Mouse (Mus musculus) heart, postnatal 0 days (tissue): ENCODE results near the gene Tmem116. TPM values are rescaled to one million over a fixed set of nuclear protein-coding genes. Genes with fewer than 3 reads are reported as not detected.
A peak's percentile ranks its signal among the peaks of the same experiment; 100 is the strongest.

Experiments
- ATAC-seq: fragments of 200-750 bp; cut with Nextera tagmentation; 2 replicates; pipeline ENCODE4 v1.8.0; 2017; ENCODE audit warnings: low read depth, moderate number of reproducible peaks, moderate library complexity; ENCODE audit not compliant: insufficient read depth
- DNase-seq: peaks from one replicate; pipeline ENCODE4 v3.0.0-alpha.2; 2016; ENCODE audit warnings: low spot score
- H3K27ac ChIP-seq: fragments of 300-500 bp; sonication (generic); 2 replicates; pipeline ENCODE4 v1.5.1; 2014; ENCODE audit warnings: low read depth, mild to moderate bottlenecking
- H3K27me3 ChIP-seq: fragments of 300-500 bp; sonication (generic); 2 replicates; pipeline ENCODE4 v1.6.1; 2014; ENCODE audit warnings: low read length, mixed read lengths; ENCODE audit not compliant: control insufficient read depth, insufficient read depth
- H3K36me3 ChIP-seq: fragments of 300-500 bp; sonication (generic); replicated peaks from 2 replicates; pipeline ENCODE4 v1.6.1; 2014; ENCODE audit warnings: low read length, mixed read lengths; ENCODE audit not compliant: control insufficient read depth, insufficient read depth
- H3K4me1 ChIP-seq: fragments of 300-500 bp; sonication (generic); 2 replicates; pipeline ENCODE4 v1.6.1; 2014; ENCODE audit warnings: antibody characterized with exemption; ENCODE audit not compliant: control insufficient read depth, insufficient read depth
- H3K4me2 ChIP-seq: fragments of 300-500 bp; sonication (generic); 2 replicates; pipeline ENCODE4 v1.6.1; 2014; ENCODE audit warnings: low read depth, mild to moderate bottlenecking, low read length, moderate library complexity
- H3K4me3 ChIP-seq: fragments of 300-500 bp; sonication (generic); 2 replicates; pipeline ENCODE4 v1.5.1; 2014; ENCODE audit warnings: low read depth, low read length
- H3K9ac ChIP-seq: fragments of 300-500 bp; sonication (generic); replicated peaks from 2 replicates; pipeline ENCODE4 v1.6.1; 2014; ENCODE audit warnings: low read depth, low read length, mixed read lengths
- H3K9me3 ChIP-seq: fragments of 300-500 bp; sonication (generic); replicated peaks from 2 replicates; pipeline ENCODE4 v1.6.1; 2016; ENCODE audit warnings: low read length; ENCODE audit not compliant: control insufficient read depth
- CTCF ChIP-seq: IDR thresholded peaks from 2 replicates; pipeline ENCODE4 v1.5.1; 2016; ENCODE audit warnings: antibody characterized with exemption, control low read depth, low read depth
- EP300 ChIP-seq: IDR thresholded peaks from 2 replicates; pipeline ENCODE4 v1.6.1; 2016; ENCODE audit warnings: antibody characterized with exemption, low read depth
- WGBS: fragments of 180-500 bp; shearing (Covaris S2); extraction: QIAGEN DNeasy Blood & Tissue Kit; methylation state at CpG from one replicate; pipeline ENCODE4 v1.1.7; 2014; 5-methylcytosine and 5-hydroxymethylcytosine counted together
- polyA plus RNA-seq: library from polyadenylated mRNA; unstranded; fragments of >200 nt; fragmentation: Nextera tagmentation; extraction: Ambion mirVana; gene quantifications from 2 replicates; pipeline ENCODE4 v1.2.1, GENCODE M21; 2015
- total RNA-seq: library from RNA; depleted of rRNA; stranded (reverse); fragments of >200 nt; gene quantifications from 2 replicates; pipeline ENCODE4 v1.2.3, GENCODE M21; 2014; ENCODE audit warnings: low replicate concordance; rRNA removed

The Tmem116 gene
- total and polyA plus RNA-seq, 2 experiments from 2014 or later, result 7.0 to 11.5 TPM

- TF ChIP-seq CTCF, result no peak
- TF ChIP-seq EP300, result no peak
- Histone ChIP-seq H3K9ac (no peak overlapping the region), H3K9me3 (no peaks in the 10 kb centered on the region), H3K4me1 (no peaks in the 10 kb centered on the region), H3K36me3 (peaks cover 15% of the 10 kb centered on the region), H3K4me3 (no peak overlapping the region), H3K4me2 (no peak overlapping the region), H3K27ac (no peak overlapping the region), H3K27me3 (no peaks in the 10 kb centered on the region)
- ATAC-seq (peak; percentile 28; the same call in 1 of the 2 replicates), DNase-seq (no peak)
- 57% methylated on average over 1 of the region's 1 CpGs for WGBS
Measured at GRCm38 (mm10) chr5:121570787-121571186, 119.1 kb downstream of the Tmem116 start.

Other genes with a start within 250 kb of the Tmem116 start
- 472 and 482 TPM in 2 replicates for gene Rpl6, start 247.4 kb upstream of the Tmem116 start, total RNA-seq
- 287 and 306 TPM in 2 replicates for gene Rpl6, start 247.4 kb upstream of the Tmem116 start, polyA plus RNA-seq
- gene Hectd4, start 231.7 kb upstream of the Tmem116 start, total RNA-seq, result 18.8 and 19.5 TPM in 2 replicates
- 1.8 and 2.0 TPM in 2 replicates for gene Hectd4, start 231.7 kb upstream of the Tmem116 start, polyA plus RNA-seq
- gene Trafd1, start 66.3 kb upstream of the Tmem116 start, total RNA-seq, result 83.8 and 113 TPM in 2 replicates
- 67.2 and 67.7 TPM in 2 replicates for gene Trafd1, start 66.3 kb upstream of the Tmem116 start, polyA plus RNA-seq
- 15.8 and 16.6 TPM in 2 replicates for gene Naa25, start 54.0 kb upstream of the Tmem116 start, total RNA-seq
- 19.9 and 21.4 TPM in 2 replicates for gene Naa25, start 54.0 kb upstream of the Tmem116 start, polyA plus RNA-seq
- 32.5 and 55.4 TPM in 2 replicates for gene Erp29, start 613 bp downstream of the Tmem116 start, total RNA-seq
- gene Erp29, start 613 bp downstream of the Tmem116 start, polyA plus RNA-seq, result 89.3 and 96.5 TPM in 2 replicates
- gene Adam1b, start 51.5 kb downstream of the Tmem116 start, total RNA-seq, result not detected in 2 replicates
- gene Adam1b, start 51.5 kb downstream of the Tmem116 start, polyA plus RNA-seq, result 0.14 TPM in 2 replicates
- 1.5 and 4.1 TPM in 2 replicates for gene Adam1a, start 93.6 kb downstream of the Tmem116 start, total RNA-seq
- 0.44 and 0.48 TPM in 2 replicates for gene Adam1a, start 93.6 kb downstream of the Tmem116 start, polyA plus RNA-seq
- gene Gm42878, start 93.6 kb downstream of the Tmem116 start, total RNA-seq, result 0.11 and 0.15 TPM in 2 replicates
- gene Gm42878, start 93.6 kb downstream of the Tmem116 start, polyA plus RNA-seq, result not detected in 2 replicates
- 61.7 and 65.2 TPM in 2 replicates for gene Mapkapk5, start 94.0 kb downstream of the Tmem116 start, total RNA-seq
- 30.6 and 31.0 TPM in 2 replicates for gene Mapkapk5, start 94.0 kb downstream of the Tmem116 start, polyA plus RNA-seq
- 101 and 114 TPM in 2 replicates for gene Aldh2, start 141.9 kb downstream of the Tmem116 start, total RNA-seq
- 126 and 127 TPM in 2 replicates for gene Aldh2, start 141.9 kb downstream of the Tmem116 start, polyA plus RNA-seq
- 12.3 and 17.3 TPM in 2 replicates for gene Acad12, start 167.0 kb downstream of the Tmem116 start, total RNA-seq
- 6.9 and 8.8 TPM in 2 replicates for gene Acad12, start 167.0 kb downstream of the Tmem116 start, polyA plus RNA-seq
- gene Acad10, start 208.6 kb downstream of the Tmem116 start, total RNA-seq, result 3.7 and 6.1 TPM in 2 replicates
- gene Acad10, start 208.6 kb downstream of the Tmem116 start, polyA plus RNA-seq, result 1.8 and 2.2 TPM in 2 replicates
- gene Brap, start 208.7 kb downstream of the Tmem116 start, total RNA-seq, result 32.9 and 38.0 TPM in 2 replicates
- gene Brap, start 208.7 kb downstream of the Tmem116 start, polyA plus RNA-seq, result 20.7 and 23.2 TPM in 2 replicates